Mouse (Mus musculus) bone marrow macrophage, adult 2 months (primary cell): ENCODE data around the gene Ddx55.

ENCODE experiments used
- CTCF ChIP-seq: IDR thresholded peaks from 2 replicates; pipeline ENCODE4 v1.5.1; 2012; ENCODE audit warnings: low read depth, mild to moderate bottlenecking, low read length, moderate library complexity
- POLR2A ChIP-seq: IDR thresholded peaks from 2 replicates; pipeline ENCODE4 v1.6.1; 2012; ENCODE audit warnings: mild to moderate bottlenecking, low read depth, low read length, borderline replicate concordance

DNA sequence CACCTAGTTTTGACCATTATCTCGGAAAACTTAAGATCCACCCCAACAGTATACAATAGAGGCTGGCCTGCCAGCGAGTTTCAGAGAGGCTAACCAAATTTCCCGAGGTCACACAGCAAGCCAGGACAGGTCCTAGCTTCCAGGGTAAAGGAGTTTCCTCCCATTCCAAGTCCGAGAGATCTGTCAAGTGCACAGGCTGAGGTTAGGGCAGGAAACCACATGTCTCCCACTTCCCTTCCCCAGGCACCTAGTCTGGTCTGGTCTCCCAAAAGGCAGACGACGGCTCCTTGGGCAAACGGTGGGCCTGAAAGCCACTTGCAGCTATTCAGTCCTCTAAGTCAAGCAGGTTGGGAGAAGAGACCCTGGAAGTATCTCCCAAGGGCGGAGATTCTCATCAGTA lies 23.0 kb upstream of the Ddx55 start:
- TF ChIP-seq CTCF: no peak
- no peak for TF ChIP-seq POLR2A
